Mouse (Mus musculus): ENCODE results near the gene Actl10. TPM values are rescaled to one million over a fixed set of nuclear protein-coding genes. Genes with fewer than 3 reads are reported as not detected.

The Actl10 gene
- total RNA-seq, 2 experiments from 2014 or later, result 0.26 TPM; not detected in 1

DNA sequence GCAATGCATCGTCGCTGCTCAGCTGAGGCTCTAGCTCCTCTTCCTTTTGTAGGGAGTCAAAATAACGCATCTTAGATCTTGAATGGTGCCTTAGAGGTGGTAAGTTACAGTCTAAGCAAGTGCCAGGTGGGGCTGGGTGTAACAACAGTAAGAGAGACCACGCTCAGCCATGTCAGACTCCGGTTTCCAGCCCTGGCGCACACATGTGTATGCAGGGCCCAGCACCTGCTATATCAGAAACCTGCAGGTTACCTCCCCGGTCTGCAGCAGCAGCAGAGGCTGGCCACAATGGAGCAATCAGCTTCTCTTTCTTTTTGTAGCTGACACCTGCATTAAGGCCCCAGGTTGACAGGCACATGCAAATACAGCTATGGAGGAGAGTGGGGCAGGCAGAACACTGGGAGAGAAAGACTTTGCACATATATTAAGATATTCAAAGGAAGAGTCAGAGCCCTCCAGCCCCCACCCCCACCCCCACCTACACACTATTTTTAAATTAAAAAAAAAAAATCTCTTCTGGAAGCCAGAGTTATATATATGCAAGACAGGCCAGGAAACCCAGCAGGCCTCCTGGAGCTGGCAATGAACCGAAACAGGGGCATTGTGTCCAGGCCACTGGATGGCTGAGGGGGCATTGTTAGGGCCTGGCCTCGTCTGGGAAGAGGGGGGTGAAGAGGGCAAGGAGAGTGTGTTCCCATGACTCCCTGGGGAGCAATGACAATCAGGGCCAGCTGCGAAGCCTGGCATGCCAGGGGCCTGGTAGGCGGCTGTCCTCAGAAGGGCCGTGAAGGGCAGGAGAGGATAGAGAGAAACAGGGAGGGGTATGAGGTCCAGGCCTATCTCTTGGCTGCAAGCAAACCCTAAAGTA is 25.5 kb downstream of the Actl10 start:
- intact Hi-C loops (cut with DNase I), result no loop called here

GRCm38 (mm10) chr2:154577744-154578067 is 26.1 kb downstream of the Actl10 start:
- intact Hi-C loops (cut with DNase I), result no loop called here

More for the DNA sequence above, 25.5 kb downstream of the Actl10 start:
- DNase-seq, result peak; percentile 36

DNA sequence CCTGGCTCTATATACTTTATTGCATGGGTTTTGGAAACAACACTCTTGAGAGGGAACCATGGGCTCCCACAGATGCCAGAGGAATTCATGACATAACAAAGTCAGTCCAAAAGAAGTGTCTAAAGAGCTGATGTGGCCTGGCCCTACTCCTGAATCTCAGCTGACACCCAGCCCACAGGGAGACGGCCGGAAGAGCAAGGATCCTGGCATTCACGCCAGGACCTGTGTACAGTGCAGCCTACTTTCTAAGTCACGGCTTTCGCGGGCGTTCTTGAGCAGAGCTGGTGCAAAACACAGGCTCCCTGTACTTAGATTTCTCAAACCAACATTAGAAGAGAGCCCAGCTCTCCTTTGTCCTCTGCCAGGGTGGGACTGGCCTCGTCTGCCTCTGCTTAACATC is 29.0 kb downstream of the Actl10 start:
- DNase-seq, result no peak
- intact Hi-C loops (cut with DNase I), result no loop called here

More at GRCm38 (mm10) chr2:154577744-154578067, 26.1 kb downstream of the Actl10 start:
- no peak for DNase-seq

GRCm38 (mm10) chr2:154581421-154581820 is 29.8 kb downstream of the Actl10 start:
- intact Hi-C loops (cut with DNase I), result no loop called here
- DNase-seq, result no peak

- intact Hi-C loops (cut with DNase I), result no loop called here
- DNase-seq, result peak; percentile 92
Observed at GRCm38 (mm10) chr2:154583906-154584872, 32.6 kb downstream of the Actl10 start.

- intact Hi-C loops (cut with DNase I), result no loop called here
- DNase-seq, result peak; percentile 72
Observed at GRCm38 (mm10) chr2:154584931-154585601, 33.5 kb downstream of the Actl10 start.

DNA sequence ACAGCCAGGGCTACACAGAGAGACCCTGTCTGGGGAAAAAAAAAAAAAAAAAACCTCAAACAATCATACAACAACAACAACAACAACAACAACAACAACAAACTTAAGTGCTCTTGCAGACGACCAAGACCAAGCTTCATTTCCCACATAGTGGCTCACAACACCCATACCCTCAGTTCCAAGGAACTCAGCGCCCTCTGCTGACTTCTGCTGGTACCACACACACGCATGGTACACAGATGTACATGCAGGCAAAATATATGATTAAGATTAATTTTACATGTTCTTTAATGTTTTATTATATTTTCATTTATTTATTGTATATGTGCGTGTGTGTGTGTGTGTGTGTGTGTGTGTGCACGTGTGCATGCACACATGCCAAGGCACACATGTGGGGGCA is 34.8 kb downstream of the Actl10 start:
- intact Hi-C loops (cut with DNase I), result no loop called here
- DNase-seq, result peak; percentile 82

DNA sequence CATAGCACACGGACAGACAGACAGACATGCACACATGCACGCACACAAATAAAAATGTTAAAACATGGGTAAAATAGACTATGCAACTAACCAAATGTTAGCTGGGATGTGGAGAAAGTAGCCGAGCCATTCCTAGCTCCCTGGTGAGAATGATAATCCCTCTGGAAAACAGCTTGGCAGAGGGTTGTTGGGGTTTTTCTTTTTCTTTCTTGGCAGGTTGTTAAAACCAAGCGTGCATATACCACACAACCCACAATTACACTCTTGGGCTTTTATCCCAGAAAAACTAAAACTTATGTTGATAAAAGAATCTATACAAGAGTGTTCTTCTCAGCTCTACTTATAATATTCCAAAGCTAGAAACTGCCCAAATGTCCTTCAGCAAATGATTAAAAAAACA is 37.5 kb downstream of the Actl10 start:
- intact Hi-C loops (cut with DNase I), result no loop called here
- DNase-seq, result no peak

- DNase-seq, result no peak
- intact Hi-C loops (cut with DNase I), result no loop called here
Observed at GRCm38 (mm10) chr2:154591239-154591638, 39.7 kb downstream of the Actl10 start.

DNA sequence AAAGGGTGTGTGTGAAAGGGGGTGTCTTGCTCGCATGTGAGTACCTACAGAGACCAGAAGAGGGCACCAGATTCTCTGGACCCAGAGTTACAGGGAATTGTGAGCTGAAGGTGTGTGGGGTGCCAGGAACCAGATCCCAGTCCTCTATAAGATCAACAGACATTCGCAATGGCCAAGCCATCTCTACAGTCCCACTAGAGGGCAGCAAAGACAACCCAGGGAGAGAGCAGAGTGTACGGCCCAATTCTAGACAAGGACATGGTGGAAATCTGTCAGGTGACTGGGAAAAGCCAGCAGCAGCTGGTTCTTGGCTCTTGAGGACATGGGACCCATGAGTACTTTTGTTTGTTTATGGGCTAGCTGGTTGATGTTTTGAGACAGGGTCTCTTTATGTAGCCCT is 41.4 kb downstream of the Actl10 start:
- intact Hi-C loops (cut with DNase I), result no loop called here
- no peak for DNase-seq

DNA sequence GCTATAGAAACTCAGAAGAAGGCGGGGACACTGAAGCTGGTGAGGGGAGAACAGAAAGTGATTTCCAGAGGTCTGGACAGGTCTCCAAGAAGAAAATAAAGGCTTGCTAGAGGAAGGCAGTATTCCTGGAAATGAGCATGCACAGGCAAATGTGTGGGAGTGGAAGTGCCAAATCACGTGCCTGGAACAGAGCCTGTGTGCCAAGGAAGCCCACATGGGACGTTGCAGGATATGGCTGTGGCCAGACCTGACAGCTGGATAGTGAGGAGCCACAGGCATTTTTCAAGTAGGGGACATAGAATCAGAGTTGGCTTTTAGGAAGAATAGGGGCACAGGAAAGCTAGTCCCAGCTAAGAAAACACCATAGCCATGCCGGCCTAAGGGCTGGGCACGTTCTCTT is 44.2 kb downstream of the Actl10 start:
- intact Hi-C loops (cut with DNase I), result no loop called here
- peak; percentile 86 for DNase-seq

- DNase-seq, result no peak
- intact Hi-C loops (cut with DNase I), result no loop called here
Observed at GRCm38 (mm10) chr2:154597399-154597798, 45.8 kb downstream of the Actl10 start.

DNA sequence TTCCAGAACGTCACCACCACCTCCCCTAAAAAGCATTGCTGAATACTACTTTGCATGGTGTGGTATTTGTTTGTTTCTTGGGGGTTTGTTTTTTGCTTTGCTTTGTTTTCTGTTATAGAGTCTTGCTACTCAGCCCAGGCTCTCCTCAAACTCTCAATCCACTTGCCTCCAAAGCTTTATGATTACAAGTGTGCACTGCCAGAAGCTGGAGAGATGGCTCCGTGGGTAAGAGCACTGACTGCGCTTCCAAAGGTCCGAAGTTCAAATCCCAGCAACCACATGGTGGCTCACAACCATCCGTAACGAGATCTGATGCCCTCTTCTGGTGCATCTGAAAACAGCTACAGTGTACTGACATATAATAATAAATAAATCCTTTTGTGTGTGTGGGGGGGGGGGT is 49.0 kb downstream of the Actl10 start:
- no peak for DNase-seq
- intact Hi-C loops (cut with DNase I), result no loop called here

GRCm38 (mm10) chr2:154601324-154601723 is 49.7 kb downstream of the Actl10 start:
- intact Hi-C loops (cut with DNase I), result no loop called here
- no peak for DNase-seq

Other genes with a start within 250 kb of the Actl10 start
- gene Bpifb9b, start 244.5 kb upstream of the Actl10 start, total RNA-seq (2021), result not detected
- gene Cdk5rap1, start 178.8 kb upstream of the Actl10 start, total RNA-seq (2021), result 10 to 100 TPM; 10.2 to 14.4 TPM
- gene Snta1, start 143.7 kb upstream of the Actl10 start, total RNA-seq (2021), result 10 to 100 TPM; 21.7 to 22.2 TPM
- gene Cbfa2t2, start 115.3 kb upstream of the Actl10 start, total RNA-seq (2021), result 10 to 100 TPM; 48.3 to 55.2 TPM
- gene 1700003F12Rik, start 4.7 kb upstream of the Actl10 start, total RNA-seq (2021), result 1 to 10 TPM in 1 of 2 experiments, under 1 TPM in 1; 0.98 to 1.4 TPM
- 10 to 100 TPM; 23.6 to 24.1 TPM for gene Necab3, start 7.1 kb downstream of the Actl10 start, total RNA-seq (2021)
- 10 to 100 TPM; 10.8 to 11.9 TPM for gene E2f1, start 18.1 kb downstream of the Actl10 start, total RNA-seq (2021)
- 10 to 100 TPM; 11.8 to 12.2 TPM for gene Pxmp4, start 51.9 kb downstream of the Actl10 start, total RNA-seq (2021)
- 10 to 100 TPM; 17.5 to 18.2 TPM for gene Zfp341, start 61.5 kb downstream of the Actl10 start, total RNA-seq (2021)
- not detected for gene 4930519P11Rik, start 61.7 kb downstream of the Actl10 start, total RNA-seq (2021)
- gene Chmp4b, start 99.9 kb downstream of the Actl10 start, total RNA-seq (2021), result 100 to 1,000 TPM; 182 to 201 TPM
- gene Gm14214, start 218.3 kb downstream of the Actl10 start, total RNA-seq (2021), result not detected
- gene Raly, start 239.3 kb downstream of the Actl10 start, total RNA-seq (2021), result 100 to 1,000 TPM; 139 to 160 TPM
- 1 to 10 TPM in 1 of 2 experiments, not detected in 1; 1.1 TPM for gene a, start 239.6 kb downstream of the Actl10 start, total RNA-seq (2021)